Mouse (Mus musculus) midbrain, embryonic 11.5 days (tissue): Measurements from ENCODE around the gene Wdcp. TPM values are rescaled to one million over a fixed set of nuclear protein-coding genes. Genes with fewer than 3 reads are reported as not detected.
"Not testable (repeated sequence)": the region's sequence is repeated elsewhere in the genome, so short reads cannot be mapped to it uniquely, and the experiment has no call there.

Source experiments
- ATAC-seq: fragments of 200-750 bp; cut with Nextera tagmentation; 2 replicates; pipeline ENCODE4 v1.8.0; 2017; ENCODE audit warnings: moderate TSS enrichment, moderate library complexity; ENCODE audit not compliant: low FRiP score
- DNase-seq: peaks from one replicate; pipeline ENCODE4 v3.0.0; 2015; ENCODE audit warnings: low spot score; ENCODE audit errors: missing footprints
- H3K27ac ChIP-seq: fragments of 300-500 bp; sonication (generic); 2 replicates; pipeline ENCODE4 v1.5.1; 2014; ENCODE audit warnings: low read depth, low read length
- H3K27me3 ChIP-seq: fragments of 300-500 bp; sonication (generic); 2 replicates; pipeline ENCODE4 v1.6.1; 2014; ENCODE audit warnings: mild to moderate bottlenecking, low read length, moderate library complexity, mixed read lengths; ENCODE audit not compliant: control insufficient read depth, insufficient read depth
- H3K36me3 ChIP-seq: fragments of 300-500 bp; sonication (generic); 2 replicates; pipeline ENCODE4 v1.6.1; 2014; ENCODE audit warnings: mild to moderate bottlenecking, low read length, moderate library complexity, mixed read lengths; ENCODE audit not compliant: control insufficient read depth, insufficient read depth
- H3K4me1 ChIP-seq: fragments of 300-500 bp; sonication (generic); 2 replicates; pipeline ENCODE4 v1.6.1; 2014; ENCODE audit warnings: low read length; ENCODE audit not compliant: control insufficient read depth, insufficient read depth
- H3K4me2 ChIP-seq: fragments of 300-500 bp; sonication (generic); 2 replicates; pipeline ENCODE4 v1.6.1; 2014; ENCODE audit warnings: mild to moderate bottlenecking, moderate library complexity
- H3K4me3 ChIP-seq: fragments of 300-500 bp; sonication (generic); 2 replicates; pipeline ENCODE4 v1.5.1; 2014; ENCODE audit warnings: low read depth, low read length
- H3K9ac ChIP-seq: fragments of 300-500 bp; sonication (generic); 2 replicates; pipeline ENCODE4 v1.6.1; 2014; ENCODE audit warnings: low read length
- H3K9me3 ChIP-seq: fragments of 300-500 bp; sonication (generic); 2 replicates; pipeline ENCODE4 v1.6.1; 2016; ENCODE audit warnings: low read length; ENCODE audit not compliant: control insufficient read depth
- WGBS: fragments of 180-500 bp; shearing (Covaris S2); extraction: QIAGEN DNeasy Blood & Tissue Kit; methylation state at CpG from one replicate; pipeline ENCODE4 v1.1.7; 2014; 5-methylcytosine and 5-hydroxymethylcytosine counted together
- polyA plus RNA-seq: library from polyadenylated mRNA; unstranded; fragments of >200 nt; fragmentation: Nextera tagmentation; extraction: Ambion mirVana; gene quantifications from 2 replicates; pipeline ENCODE4 v1.2.1, GENCODE M21; 2014

Gene Wdcp
- polyA plus RNA-seq, 1 experiment from 2014 or later = 17.8 TPM

DNA sequence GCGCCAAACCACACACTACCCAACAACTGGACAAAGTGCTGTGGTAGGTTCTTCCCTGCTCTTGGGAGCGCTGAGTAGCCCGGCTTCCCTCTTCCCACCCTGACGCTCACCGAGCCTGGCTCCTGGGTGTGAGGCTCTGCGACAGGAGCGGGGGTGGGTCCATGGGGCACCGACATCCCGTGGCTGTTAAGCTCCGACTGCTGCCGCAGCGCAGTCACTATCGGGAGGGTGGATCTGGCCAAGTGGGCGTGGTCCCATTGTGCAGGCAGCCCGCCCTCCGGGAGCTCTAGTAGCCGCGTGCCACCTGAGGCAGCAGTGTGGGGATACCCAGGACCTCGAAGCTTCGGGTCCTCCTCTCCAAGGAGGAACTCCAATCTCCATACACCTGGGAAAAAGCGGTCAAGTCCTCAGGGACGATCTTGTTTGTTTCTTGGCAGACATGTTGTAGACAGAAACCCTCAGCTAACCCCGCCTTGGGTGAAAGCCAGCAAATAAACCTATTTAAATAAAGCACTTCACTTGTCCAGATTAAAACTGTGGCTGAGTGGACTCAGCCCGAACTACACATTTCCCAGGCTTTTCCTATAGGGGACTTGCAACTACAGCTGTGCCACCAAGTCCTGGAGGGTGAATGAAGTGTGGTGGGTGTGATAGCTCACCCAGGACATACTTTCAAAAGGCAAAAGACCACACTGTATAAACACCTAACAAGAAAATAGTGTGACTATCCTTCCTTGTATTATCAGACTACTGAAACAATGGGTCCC, 31.2 kb downstream of the Wdcp start, which contains the start of gene Mfsd2b:
Gene Mfsd2b, minus strand, starts transcription at position 199 of the 767 bp plus-strand sequence.
- peaks cover 6% of the 10 kb centered on the region for H3K4me1 ChIP-seq
- DNase-seq (peak; percentile 93), ATAC-seq (peak; percentile 90)
- 5% methylated on average over 24 of the region's 24 CpGs for WGBS
- H3K9ac ChIP-seq = peak within 1 kb of the TSS; percentile 34
- H3K9me3 ChIP-seq = no peaks in the 10 kb centered on the region
- peak within 1 kb of the TSS; percentile 23 for H3K4me3 ChIP-seq
- H3K4me2 ChIP-seq = peak within 1 kb of the TSS; percentile 51
- no peak within 1 kb of the TSS for H3K27ac ChIP-seq
- H3K27me3 ChIP-seq = no peaks in the 10 kb centered on the region
- no peaks in the 10 kb centered on the region for H3K36me3 ChIP-seq

DNA sequence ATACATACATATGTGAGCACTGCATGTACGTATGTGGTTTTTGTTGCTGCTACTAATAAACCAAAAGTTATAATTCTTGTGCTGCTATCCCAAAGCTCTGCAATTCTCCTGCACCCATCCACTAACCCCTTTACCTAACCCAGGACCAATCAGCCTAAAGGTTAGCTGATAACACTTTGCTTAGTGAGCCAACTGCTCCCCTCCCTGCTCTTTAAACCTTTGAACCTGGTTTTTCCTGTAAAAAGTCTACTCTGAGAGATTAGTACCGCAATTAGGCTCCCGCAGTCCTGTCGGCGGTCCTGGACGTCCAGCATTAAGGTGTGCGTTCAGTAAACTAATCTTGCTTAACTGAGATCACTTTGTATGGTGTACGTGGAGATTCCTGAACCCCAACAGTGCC, 32.5 kb downstream of the Wdcp start:
- Histone ChIP-seq H3K27me3 (no peaks in the 10 kb centered on the region), H3K4me2 (no peak overlapping the region), H3K9me3 (no peaks in the 10 kb centered on the region), H3K36me3 (no peaks in the 10 kb centered on the region), H3K27ac (no peak overlapping the region), H3K4me3 (no peak overlapping the region), H3K9ac (no peak overlapping the region), H3K4me1 (peaks cover 6% of the 10 kb centered on the region)
- DNase-seq (no peak), ATAC-seq (no peak)
- WGBS = 87% methylated on average over 8 of the region's 8 CpGs

DNA sequence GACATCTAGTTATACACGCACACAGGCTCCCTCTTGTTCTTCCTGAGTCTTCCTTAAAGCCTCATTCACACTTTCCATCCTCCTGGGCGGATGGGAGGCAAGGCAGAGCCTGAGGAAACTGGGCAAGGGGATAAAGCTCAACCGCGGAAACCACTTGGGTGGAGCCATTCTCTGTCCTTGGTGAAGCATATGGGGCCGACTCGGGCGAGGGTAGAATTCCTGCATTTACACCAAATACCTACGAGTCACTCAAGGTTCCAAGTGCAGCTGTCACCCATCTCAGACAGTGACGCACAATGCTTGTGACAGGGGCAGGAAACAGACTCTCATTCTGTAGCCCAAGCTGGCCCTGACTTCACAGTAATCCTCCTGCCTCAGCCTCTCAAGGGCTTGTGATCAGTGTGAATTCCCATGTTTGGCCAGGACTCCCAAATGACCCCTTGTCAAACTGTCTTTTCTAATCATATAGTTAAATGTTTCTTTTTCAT, 35.2 kb downstream of the Wdcp start:
- DNase-seq (peak; percentile 44), ATAC-seq (no peak)
- Histone ChIP-seq H3K9me3 (no peaks in the 10 kb centered on the region), H3K4me3 (no peak overlapping the region), H3K27me3 (no peaks in the 10 kb centered on the region), H3K27ac (no peak overlapping the region), H3K9ac (no peak overlapping the region), H3K36me3 (no peaks in the 10 kb centered on the region), H3K4me1 (peaks cover 6% of the 10 kb centered on the region), H3K4me2 (no peak overlapping the region)
- 84% methylated on average over 9 of the region's 9 CpGs for WGBS

DNA sequence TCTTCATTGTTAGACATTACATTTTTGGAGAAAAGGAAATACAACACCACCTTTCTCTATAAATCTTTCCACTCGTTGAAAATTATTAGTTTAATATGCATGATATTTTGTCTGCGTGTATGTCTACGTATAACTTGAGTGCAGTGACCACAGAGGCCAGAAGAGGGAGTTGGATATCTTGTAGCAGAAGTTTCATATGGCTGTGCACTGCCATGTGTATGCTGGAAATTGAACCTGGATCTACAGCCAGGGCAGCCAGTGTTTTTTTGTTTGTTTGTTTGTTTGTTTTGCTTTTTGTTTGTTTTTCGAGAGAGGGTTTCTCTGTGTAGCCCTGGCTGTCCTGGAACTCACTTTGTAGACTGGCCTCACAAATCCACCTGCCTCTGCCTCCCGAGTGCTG, 35.9 kb downstream of the Wdcp start:
- H3K27me3 ChIP-seq = no peaks in the 10 kb centered on the region
- 88% methylated on average over 5 of the region's 5 CpGs for WGBS
- no peaks in the 10 kb centered on the region for H3K9me3 ChIP-seq
- no peak for ATAC-seq
- H3K4me1 ChIP-seq = peaks cover 4% of the 10 kb centered on the region
- H3K9ac ChIP-seq = no peak overlapping the region
- H3K27ac ChIP-seq = no peak overlapping the region
- DNase-seq = peak; percentile 69
- no peak overlapping the region for H3K4me2 ChIP-seq
- no peaks in the 10 kb centered on the region for H3K36me3 ChIP-seq
- H3K4me3 ChIP-seq = no peak overlapping the region

DNA sequence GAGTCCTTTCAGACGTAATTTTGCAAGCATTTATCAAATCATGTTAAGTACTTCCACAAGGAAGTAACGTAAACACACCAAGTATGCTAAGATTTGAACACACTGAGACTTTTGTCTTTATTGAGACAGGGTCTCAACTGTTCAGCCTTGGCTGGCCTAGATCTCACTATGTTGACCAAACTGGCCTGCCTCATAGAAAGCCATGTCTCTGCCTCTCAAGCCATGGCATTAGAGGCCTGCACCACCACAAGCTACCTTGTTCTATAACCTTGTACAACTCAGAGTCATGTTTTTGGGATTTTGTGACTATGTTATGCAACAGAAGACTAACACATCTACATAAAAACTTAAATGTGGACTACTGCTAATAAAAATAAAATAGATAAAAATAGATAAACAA, 39.0 kb downstream of the Wdcp start:
- 86% methylated on average over 2 of the region's 2 CpGs for WGBS
- H3K27me3 ChIP-seq = no peaks in the 10 kb centered on the region
- no peak overlapping the region for H3K4me2 ChIP-seq
- H3K9ac ChIP-seq = no peak overlapping the region
- DNase-seq = peak; percentile 54
- no peak overlapping the region for H3K27ac ChIP-seq
- H3K9me3 ChIP-seq = no peaks in the 10 kb centered on the region
- ATAC-seq = no peak
- no peaks in the 10 kb centered on the region for H3K36me3 ChIP-seq
- H3K4me3 ChIP-seq = no peak overlapping the region
- H3K4me1 ChIP-seq = no peaks in the 10 kb centered on the region

DNA sequence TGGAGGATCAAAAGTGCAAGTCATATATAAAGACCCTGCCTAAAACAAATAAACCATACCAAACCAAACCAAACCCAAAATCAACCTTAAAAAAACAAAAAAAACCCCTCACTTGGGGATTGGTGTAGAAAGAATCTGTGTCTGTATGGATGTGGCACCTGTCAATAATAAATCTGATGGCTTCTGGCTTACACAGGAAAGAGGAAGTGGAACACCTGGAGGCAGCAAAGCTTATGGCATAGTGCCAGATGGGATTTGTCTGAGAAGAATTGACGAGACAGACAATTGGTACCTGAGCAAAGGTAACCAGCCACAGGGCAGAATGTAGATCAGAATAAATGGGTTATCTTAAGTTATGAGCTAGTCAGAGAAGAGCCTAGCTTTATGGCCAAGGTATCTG, 42.0 kb downstream of the Wdcp start:
- H3K4me2 ChIP-seq = no peak overlapping the region
- H3K36me3 ChIP-seq = no peaks in the 10 kb centered on the region
- no peaks in the 10 kb centered on the region for H3K27me3 ChIP-seq
- 87% methylated on average over 1 of the region's 1 CpGs for WGBS
- H3K9me3 ChIP-seq = no peaks in the 10 kb centered on the region
- no peaks in the 10 kb centered on the region for H3K4me1 ChIP-seq
- H3K27ac ChIP-seq = no peak overlapping the region
- ATAC-seq = no peak
- no peak for DNase-seq
- no peak overlapping the region for H3K4me3 ChIP-seq
- no peak overlapping the region for H3K9ac ChIP-seq

DNA sequence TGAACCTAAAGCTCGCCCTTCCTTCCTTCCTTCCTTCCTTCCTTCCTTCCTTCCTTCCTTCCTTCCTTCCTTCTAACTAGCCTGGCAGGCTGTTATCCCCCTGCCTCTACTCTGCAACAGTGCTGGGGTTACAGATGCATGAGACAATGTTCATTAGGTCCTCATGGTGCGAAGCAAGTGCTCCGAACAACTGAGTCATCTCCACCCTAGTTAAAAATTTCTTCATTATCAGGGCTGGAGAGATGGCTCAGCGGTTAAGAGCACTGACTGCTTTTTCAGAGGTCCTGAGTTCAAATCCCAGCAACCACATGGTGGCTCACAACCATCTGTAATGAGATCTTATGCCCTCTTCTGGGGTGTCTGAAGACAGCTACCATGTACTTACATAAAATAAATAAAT, 43.5 kb downstream of the Wdcp start:
- H3K4me2 ChIP-seq, H3K9me3 ChIP-seq, H3K4me3 ChIP-seq, H3K27ac ChIP-seq, DNase-seq, H3K27me3 ChIP-seq, H3K4me1 ChIP-seq, ATAC-seq, H3K9ac ChIP-seq, H3K36me3 ChIP-seq: not testable (repeated sequence)
- WGBS = 95% methylated on average over 4 of the region's 4 CpGs

DNA sequence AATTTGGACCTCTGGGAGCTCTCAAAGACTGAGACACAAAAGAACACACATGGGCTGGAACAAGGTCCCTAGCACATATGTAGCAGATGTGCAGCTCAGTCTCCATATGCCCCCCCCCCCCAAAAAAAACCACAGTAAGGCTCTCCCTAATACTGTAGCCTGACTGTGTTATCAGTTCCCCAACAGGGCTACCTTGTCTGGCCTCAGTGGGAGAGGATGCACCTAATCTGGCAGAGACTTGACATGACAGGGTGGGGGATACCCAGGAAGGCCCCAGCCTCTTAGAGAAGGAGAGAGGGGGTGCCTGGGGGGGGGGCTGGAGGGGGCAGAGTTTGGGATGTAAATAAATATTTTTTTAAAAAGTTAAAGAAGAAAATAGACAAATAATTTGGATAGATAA, 45.6 kb downstream of the Wdcp start:
- Histone ChIP-seq H3K4me1 (no peaks in the 10 kb centered on the region), H3K27me3 (no peaks in the 10 kb centered on the region)
- ATAC-seq = no peak

DNA sequence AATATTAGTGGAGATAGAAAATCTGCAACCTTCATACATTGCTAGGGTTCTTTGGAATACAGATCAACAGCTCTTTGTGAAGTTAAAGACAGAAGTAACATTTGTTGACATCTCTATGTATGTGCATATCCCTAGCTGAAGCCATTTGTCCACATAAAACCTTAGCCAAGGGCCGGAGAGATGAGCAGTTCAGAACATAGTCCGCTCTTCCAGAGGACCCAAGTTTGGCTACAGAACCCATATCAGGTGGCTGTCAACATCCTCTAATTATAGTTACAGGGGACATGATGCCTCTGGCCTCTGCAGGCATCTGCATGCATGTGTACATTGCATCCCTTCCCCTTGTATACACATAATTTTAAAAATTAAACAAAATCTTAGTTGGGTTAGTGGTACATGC, 46.1 kb downstream of the Wdcp start:
- ATAC-seq (no peak), DNase-seq (peak; percentile 53)
- H3K36me3 ChIP-seq = no peaks in the 10 kb centered on the region
- H3K4me3 ChIP-seq = no peak overlapping the region
- H3K9me3 ChIP-seq = no peaks in the 10 kb centered on the region
- no peak overlapping the region for H3K4me2 ChIP-seq
- no peak overlapping the region for H3K27ac ChIP-seq
- no peaks in the 10 kb centered on the region for H3K4me1 ChIP-seq
- H3K27me3 ChIP-seq = no peaks in the 10 kb centered on the region
- no peak overlapping the region for H3K9ac ChIP-seq
- 92% methylated on average over 2 of the region's 2 CpGs for WGBS

More for the DNA sequence above, 45.6 kb downstream of the Wdcp start:
- Histone ChIP-seq H3K4me2 (no peak overlapping the region), H3K9ac (no peak overlapping the region), H3K4me3 (no peak overlapping the region), H3K27ac (no peak overlapping the region), H3K36me3 (no peaks in the 10 kb centered on the region), H3K9me3 (no peaks in the 10 kb centered on the region)
- no peak for DNase-seq
